Mouse (Mus musculus) neural tube, embryonic 11.5 days (tissue): Measurements from ENCODE around the gene Cfd. TPM values are rescaled to one million over a fixed set of nuclear protein-coding genes. Genes with fewer than 3 reads are reported as not detected.

Experiments
- ATAC-seq: fragments of 200-750 bp; cut with Nextera tagmentation; 2 replicates; pipeline ENCODE4 v1.8.0; 2017; ENCODE audit warnings: moderate number of reproducible peaks, mild to moderate bottlenecking, moderate TSS enrichment, moderate library complexity; ENCODE audit not compliant: insufficient read depth, low FRiP score, low TSS enrichment
- DNase-seq: peaks from one replicate; pipeline ENCODE4 v3.0.0-alpha.2; 2015; ENCODE audit warnings: low spot score
- H3K27ac ChIP-seq: fragments of 300-500 bp; sonication (generic); 2 replicates; pipeline ENCODE4 v1.5.1; 2014; ENCODE audit warnings: low read depth, mild to moderate bottlenecking, low read length
- H3K27me3 ChIP-seq: fragments of 300-500 bp; sonication (generic); 2 replicates; pipeline ENCODE4 v1.6.1; 2014; ENCODE audit warnings: mild to moderate bottlenecking, low read length, mixed read lengths; ENCODE audit not compliant: control insufficient read depth, insufficient read depth
- H3K36me3 ChIP-seq: fragments of 300-500 bp; sonication (generic); 2 replicates; pipeline ENCODE4 v1.6.1; 2014; ENCODE audit warnings: mild to moderate bottlenecking, low read length, moderate library complexity, mixed read lengths; ENCODE audit not compliant: control insufficient read depth, insufficient read depth
- H3K4me1 ChIP-seq: fragments of 300-500 bp; sonication (generic); 2 replicates; pipeline ENCODE4 v1.6.1; 2014; ENCODE audit warnings: low read length, mixed read lengths; ENCODE audit not compliant: control insufficient read depth, insufficient read depth
- H3K4me2 ChIP-seq: fragments of 300-500 bp; sonication (generic); 2 replicates; pipeline ENCODE4 v1.6.1; 2014; ENCODE audit warnings: low read depth, mild to moderate bottlenecking, moderate library complexity
- H3K4me3 ChIP-seq: fragments of 300-500 bp; sonication (generic); 2 replicates; pipeline ENCODE4 v1.5.1; 2014; ENCODE audit warnings: low read depth, low read length
- H3K9ac ChIP-seq: fragments of 300-500 bp; sonication (generic); 2 replicates; pipeline ENCODE4 v1.6.1; 2014; ENCODE audit warnings: mild to moderate bottlenecking, low read length
- H3K9me3 ChIP-seq: fragments of 300-500 bp; sonication (generic); 2 replicates; pipeline ENCODE4 v1.6.1; 2016; ENCODE audit warnings: low read length; ENCODE audit not compliant: control insufficient read depth
- WGBS: fragments of 180-500 bp; shearing (Covaris S2); extraction: QIAGEN DNeasy Blood & Tissue Kit; methylation state at CpG from one replicate; pipeline ENCODE4 v1.1.7; 2014; 5-methylcytosine and 5-hydroxymethylcytosine counted together
- microRNA-seq: library from miRNA; unstranded; fragments of <30 nt; microRNA quantifications from one replicate; pipeline ENCODE4, GENCODE M21; 2016
- polyA plus RNA-seq: library from polyadenylated mRNA; unstranded; fragments of >200 nt; fragmentation: Nextera tagmentation; extraction: Ambion mirVana; gene quantifications from 2 replicates; pipeline ENCODE4 v1.2.1, GENCODE M21; 2014

The Cfd gene
- polyA plus RNA-seq, 1 experiment from 2014 or later = not detected

DNA sequence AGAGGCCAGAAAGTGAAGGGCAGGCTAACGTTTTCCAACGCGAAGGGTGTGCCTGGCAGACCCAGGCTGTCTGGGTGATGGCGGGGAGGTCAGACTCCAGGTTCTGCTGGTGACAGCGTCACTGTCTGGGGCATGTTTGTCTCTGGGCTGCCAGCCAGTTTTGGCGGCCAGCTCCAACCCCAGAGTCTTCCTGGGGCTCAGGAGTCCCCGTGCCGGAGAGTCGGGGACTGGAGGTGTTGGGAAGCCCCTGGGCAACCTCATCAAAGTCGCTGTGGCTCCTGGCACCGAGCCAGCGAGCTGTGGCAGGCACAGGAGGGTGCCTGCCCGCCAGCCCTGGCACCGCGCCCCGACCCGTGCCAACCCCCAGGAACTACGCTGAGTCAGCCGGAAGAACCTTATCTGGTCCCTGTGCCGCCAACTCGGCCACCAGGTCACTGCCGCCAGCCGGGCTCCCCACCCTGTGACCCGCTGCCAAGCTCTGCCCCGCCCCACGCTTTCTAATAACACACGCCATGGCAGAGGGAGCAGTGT lies 46.3 kb downstream of the Cfd start:
- H3K4me2 ChIP-seq = no peak overlapping the region
- ATAC-seq (no peak), DNase-seq (no peak)
- H3K36me3 ChIP-seq = peaks cover 3% of the 10 kb centered on the region; the same call in 1 of the 2 replicates
- H3K27ac ChIP-seq = no peak overlapping the region
- H3K4me3 ChIP-seq = no peak overlapping the region
- no peak overlapping the region for H3K9ac ChIP-seq
- H3K9me3 ChIP-seq = no peaks in the 10 kb centered on the region
- no peaks in the 10 kb centered on the region for H3K27me3 ChIP-seq
- WGBS = 84% methylated on average over 27 of the region's 27 CpGs
- H3K4me1 ChIP-seq = peaks cover 19% of the 10 kb centered on the region

DNA sequence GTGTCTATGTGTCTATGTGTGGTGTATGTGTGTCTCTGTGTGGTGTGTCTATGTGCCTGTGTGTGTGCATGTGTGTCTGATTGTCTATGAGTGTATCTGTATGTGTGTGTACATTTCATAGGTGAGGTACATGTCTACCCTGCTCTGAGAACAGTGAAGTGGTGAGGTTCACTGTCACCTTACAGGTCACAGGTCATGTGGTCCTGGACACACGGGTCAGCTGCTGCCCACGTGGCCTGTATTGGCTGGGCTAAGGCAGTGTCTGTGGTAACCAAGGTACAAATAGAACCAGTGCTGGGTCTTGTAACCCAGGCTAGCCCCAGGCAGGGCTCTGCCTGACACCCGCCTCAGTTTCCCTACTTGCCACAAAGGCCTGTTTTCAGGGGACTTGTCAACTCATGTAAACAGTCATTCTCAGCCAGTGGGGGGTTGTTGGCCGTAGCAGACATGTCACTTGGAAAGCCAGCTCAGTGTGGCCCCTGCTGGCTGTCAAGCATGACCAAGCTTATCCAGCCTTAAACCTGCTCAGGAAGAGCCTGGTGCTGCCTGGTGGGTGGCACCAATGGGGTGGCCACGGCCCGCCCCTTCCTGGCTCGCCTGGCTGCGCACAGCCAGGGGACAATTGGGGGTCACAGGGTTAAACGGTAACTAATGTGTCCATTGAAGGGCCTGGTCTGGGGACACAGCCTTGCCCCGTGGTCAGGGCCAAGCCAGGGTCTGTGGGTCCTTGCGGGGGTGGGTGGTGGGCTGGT lies 47.3 kb downstream of the Cfd start:
- ATAC-seq (no peak), DNase-seq (no peak)
- no peak overlapping the region for H3K4me2 ChIP-seq
- H3K27ac ChIP-seq = no peak overlapping the region
- H3K9ac ChIP-seq = no peak overlapping the region
- WGBS = 46% methylated on average over 11 of the region's 11 CpGs
- no peaks in the 10 kb centered on the region for H3K9me3 ChIP-seq
- no peaks in the 10 kb centered on the region for H3K27me3 ChIP-seq
- H3K4me1 ChIP-seq = peaks cover 11% of the 10 kb centered on the region
- H3K36me3 ChIP-seq = 0 out of 2 replicates have a peak, but pooled peaks cover 2% of the 10 kb centered on the region
- H3K4me3 ChIP-seq = no peak overlapping the region

DNA sequence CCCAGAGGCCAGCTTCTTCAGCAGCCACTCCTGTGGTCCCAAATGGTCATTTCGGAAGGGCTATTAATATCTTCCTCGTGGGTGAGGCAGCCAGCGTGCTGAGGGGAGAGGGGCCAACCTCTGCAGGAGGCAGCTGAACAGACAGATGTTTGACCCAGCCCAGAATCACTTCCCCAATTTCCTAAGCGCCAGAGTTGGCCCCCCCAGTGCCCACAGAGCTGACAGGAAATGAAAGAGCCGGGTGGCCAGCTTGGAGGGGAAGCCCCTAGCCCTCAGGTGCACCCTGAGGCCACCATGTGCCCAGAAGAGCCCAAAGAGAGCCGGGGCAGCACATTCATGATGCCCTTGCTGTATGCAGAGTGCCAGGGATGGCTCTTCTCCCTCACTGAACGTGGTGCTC lies 50.1 kb downstream of the Cfd start:
- H3K4me3 ChIP-seq = no peak overlapping the region
- no peaks in the 10 kb centered on the region for H3K9me3 ChIP-seq
- DNase-seq (no peak), ATAC-seq (no peak)
- no peak overlapping the region for H3K27ac ChIP-seq
- WGBS = 58% methylated on average over 7 of the region's 7 CpGs
- peaks cover 19% of the 10 kb centered on the region for H3K4me1 ChIP-seq
- no peak overlapping the region for H3K4me2 ChIP-seq
- H3K27me3 ChIP-seq = no peaks in the 10 kb centered on the region
- H3K9ac ChIP-seq = no peak overlapping the region
- H3K36me3 ChIP-seq = 0 out of 2 replicates have a peak, but pooled peaks cover 2% of the 10 kb centered on the region

Small RNAs within 50 kb of the gene (microRNA-seq; reads per million reads assigned to microRNA genes)
- gene Mir6910 = not detected

Other genes starting within 250 kb of the Cfd start
- not detected in 2 replicates for gene Odf3l2, start 245.1 kb upstream of the Cfd start, polyA plus RNA-seq
- gene Madcam1, start 226.3 kb upstream of the Cfd start, polyA plus RNA-seq = 1.5 and 2.5 TPM in 2 replicates
- gene Tpgs1, start 221.5 kb upstream of the Cfd start, polyA plus RNA-seq = 71.2 and 78.7 TPM in 2 replicates
- gene Cdc34, start 208.7 kb upstream of the Cfd start, polyA plus RNA-seq = 165 and 168 TPM in 2 replicates
- gene Gzmm, start 201.8 kb upstream of the Cfd start, polyA plus RNA-seq = 0.57 and 0.62 TPM in 2 replicates
- gene Bsg, start 186.4 kb upstream of the Cfd start, polyA plus RNA-seq = 591 and 595 TPM in 2 replicates
- 0.28 and 0.57 TPM in 2 replicates for gene Hcn2, start 174.2 kb upstream of the Cfd start, polyA plus RNA-seq
- gene Polrmt, start 144.3 kb upstream of the Cfd start, polyA plus RNA-seq = 29.5 and 34.1 TPM in 2 replicates
- 0.20 and 0.84 TPM in 2 replicates for gene Fgf22, start 135.8 kb upstream of the Cfd start, polyA plus RNA-seq
- 99.7 and 101 TPM in 2 replicates for gene Rnf126, start 123.9 kb upstream of the Cfd start, polyA plus RNA-seq
- 1.3 and 1.7 TPM in 2 replicates for gene Fstl3, start 113.6 kb upstream of the Cfd start, polyA plus RNA-seq
- gene Prss57, start 99.9 kb upstream of the Cfd start, polyA plus RNA-seq = 0.23 TPM in 1 of 2 replicates, not detected in the other
- 150 and 155 TPM in 2 replicates for gene Palm, start 97.3 kb upstream of the Cfd start, polyA plus RNA-seq
- 0.77 and 1.6 TPM in 2 replicates for gene Misp, start 69.9 kb upstream of the Cfd start, polyA plus RNA-seq
- gene Ptbp1, start 36.4 kb upstream of the Cfd start, polyA plus RNA-seq = 215 and 216 TPM in 2 replicates
- 12.5 and 13.7 TPM in 2 replicates for gene Prtn3, start 16.4 kb upstream of the Cfd start, polyA plus RNA-seq
- gene Plppr3, start 16.2 kb upstream of the Cfd start, polyA plus RNA-seq = 142 and 156 TPM in 2 replicates
- 0.66 TPM in 1 of 2 replicates, not detected in the other for gene Elane, start 4.6 kb upstream of the Cfd start, polyA plus RNA-seq
- 47.7 and 53.6 TPM in 2 replicates for gene Med16, start 18.1 kb downstream of the Cfd start, polyA plus RNA-seq
- gene Gm26602, start 20.0 kb downstream of the Cfd start, polyA plus RNA-seq = 14.5 TPM in 1 of 2 replicates, not detected in the other
- 0.77 and 0.80 TPM in 2 replicates for gene Kiss1r, start 26.1 kb downstream of the Cfd start, polyA plus RNA-seq
- gene R3hdm4, start 30.4 kb downstream of the Cfd start, polyA plus RNA-seq = 150 and 156 TPM in 2 replicates
- gene Arid3a, start 36.2 kb downstream of the Cfd start, polyA plus RNA-seq = 7.0 and 8.5 TPM in 2 replicates
- gene Wdr18, start 69.3 kb downstream of the Cfd start, polyA plus RNA-seq = 115 TPM in 2 replicates
- gene Grin3b, start 79.9 kb downstream of the Cfd start, polyA plus RNA-seq = 0.16 and 0.30 TPM in 2 replicates
- gene Tmem259, start 93.5 kb downstream of the Cfd start, polyA plus RNA-seq = 16.1 and 17.7 TPM in 2 replicates
- gene Cnn2, start 97.7 kb downstream of the Cfd start, polyA plus RNA-seq = 167 and 187 TPM in 2 replicates
- 4.3 and 7.0 TPM in 2 replicates for gene Abca7, start 105.6 kb downstream of the Cfd start, polyA plus RNA-seq
- gene Arhgap45, start 125.8 kb downstream of the Cfd start, polyA plus RNA-seq = 4.6 and 4.9 TPM in 2 replicates
- gene Polr2e, start 148.9 kb downstream of the Cfd start, polyA plus RNA-seq = 222 and 234 TPM in 2 replicates
- 540 and 570 TPM in 2 replicates for gene Gpx4, start 156.3 kb downstream of the Cfd start, polyA plus RNA-seq
- gene Sbno2, start 214.7 kb downstream of the Cfd start, polyA plus RNA-seq = 11.3 and 11.9 TPM in 2 replicates
- gene Stk11, start 224.9 kb downstream of the Cfd start, polyA plus RNA-seq = 22.0 and 23.5 TPM in 2 replicates
- 376 and 386 TPM in 2 replicates for gene Atp5d, start 247.8 kb downstream of the Cfd start, polyA plus RNA-seq
- 11.1 and 11.3 TPM in 2 replicates for gene Cbarp, start 250.0 kb downstream of the Cfd start, polyA plus RNA-seq